Mouse (Mus musculus) midbrain, embryonic 11.5 days (tissue): Measurements from ENCODE around the gene Nemf. TPM values are rescaled to one million over a fixed set of nuclear protein-coding genes. Genes with fewer than 3 reads are reported as not detected.

ENCODE experiments used
- ATAC-seq: fragments of 200-750 bp; cut with Nextera tagmentation; 2 replicates; pipeline ENCODE4 v1.8.0; 2017; ENCODE audit warnings: moderate TSS enrichment, moderate library complexity; ENCODE audit not compliant: low FRiP score
- DNase-seq: peaks from one replicate; pipeline ENCODE4 v3.0.0; 2015; ENCODE audit warnings: low spot score; ENCODE audit errors: missing footprints
- H3K27ac ChIP-seq: fragments of 300-500 bp; sonication (generic); 2 replicates; pipeline ENCODE4 v1.5.1; 2014; ENCODE audit warnings: low read depth, low read length
- H3K27me3 ChIP-seq: fragments of 300-500 bp; sonication (generic); 2 replicates; pipeline ENCODE4 v1.6.1; 2014; ENCODE audit warnings: mild to moderate bottlenecking, low read length, moderate library complexity, mixed read lengths; ENCODE audit not compliant: control insufficient read depth, insufficient read depth
- H3K36me3 ChIP-seq: fragments of 300-500 bp; sonication (generic); 2 replicates; pipeline ENCODE4 v1.6.1; 2014; ENCODE audit warnings: mild to moderate bottlenecking, low read length, moderate library complexity, mixed read lengths; ENCODE audit not compliant: control insufficient read depth, insufficient read depth
- H3K4me1 ChIP-seq: fragments of 300-500 bp; sonication (generic); 2 replicates; pipeline ENCODE4 v1.6.1; 2014; ENCODE audit warnings: low read length; ENCODE audit not compliant: control insufficient read depth, insufficient read depth
- H3K4me2 ChIP-seq: fragments of 300-500 bp; sonication (generic); 2 replicates; pipeline ENCODE4 v1.6.1; 2014; ENCODE audit warnings: mild to moderate bottlenecking, moderate library complexity
- H3K4me3 ChIP-seq: fragments of 300-500 bp; sonication (generic); 2 replicates; pipeline ENCODE4 v1.5.1; 2014; ENCODE audit warnings: low read depth, low read length
- H3K9ac ChIP-seq: fragments of 300-500 bp; sonication (generic); 2 replicates; pipeline ENCODE4 v1.6.1; 2014; ENCODE audit warnings: low read length
- H3K9me3 ChIP-seq: fragments of 300-500 bp; sonication (generic); 2 replicates; pipeline ENCODE4 v1.6.1; 2016; ENCODE audit warnings: low read length; ENCODE audit not compliant: control insufficient read depth
- WGBS: fragments of 180-500 bp; shearing (Covaris S2); extraction: QIAGEN DNeasy Blood & Tissue Kit; methylation state at CpG from one replicate; pipeline ENCODE4 v1.1.7; 2014; 5-methylcytosine and 5-hydroxymethylcytosine counted together
- polyA plus RNA-seq: library from polyadenylated mRNA; unstranded; fragments of >200 nt; fragmentation: Nextera tagmentation; extraction: Ambion mirVana; gene quantifications from 2 replicates; pipeline ENCODE4 v1.2.1, GENCODE M21; 2014

Nemf gene
- polyA plus RNA-seq, 1 experiment from 2014 or later: 89.5 TPM

DNA sequence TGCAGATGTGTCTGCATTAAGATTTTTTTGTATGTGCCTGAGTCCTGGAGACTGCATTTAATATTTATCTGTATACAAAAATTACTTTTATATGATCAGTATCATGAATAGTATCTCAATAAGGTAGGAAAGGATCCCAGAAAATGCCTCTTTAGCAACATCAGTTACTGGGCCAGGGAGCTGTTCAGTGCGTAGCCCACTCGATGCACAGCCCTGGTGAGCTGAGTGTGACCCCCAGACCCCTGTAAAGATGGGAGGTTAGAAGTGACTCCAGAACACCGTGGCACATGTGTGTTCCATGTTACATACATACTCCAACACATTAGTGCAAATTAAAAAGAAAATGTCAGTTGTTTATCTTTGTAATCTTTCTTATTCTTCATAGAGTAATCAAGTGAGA is 57.1 kb downstream of the Nemf start:
- Histone ChIP-seq H3K9ac (no peak overlapping the region), H3K27me3 (no peaks in the 10 kb centered on the region), H3K9me3 (no peaks in the 10 kb centered on the region), H3K4me2 (no peak overlapping the region), H3K4me3 (no peak overlapping the region), H3K27ac (no peak overlapping the region), H3K4me1 (peaks cover 13% of the 10 kb centered on the region; the same call in 1 of the 2 replicates), H3K36me3 (peaks cover 17% of the 10 kb centered on the region)
- ATAC-seq (no peak), DNase-seq (peak; percentile 82)
- WGBS: 93% methylated on average over 3 of the region's 3 CpGs

DNA sequence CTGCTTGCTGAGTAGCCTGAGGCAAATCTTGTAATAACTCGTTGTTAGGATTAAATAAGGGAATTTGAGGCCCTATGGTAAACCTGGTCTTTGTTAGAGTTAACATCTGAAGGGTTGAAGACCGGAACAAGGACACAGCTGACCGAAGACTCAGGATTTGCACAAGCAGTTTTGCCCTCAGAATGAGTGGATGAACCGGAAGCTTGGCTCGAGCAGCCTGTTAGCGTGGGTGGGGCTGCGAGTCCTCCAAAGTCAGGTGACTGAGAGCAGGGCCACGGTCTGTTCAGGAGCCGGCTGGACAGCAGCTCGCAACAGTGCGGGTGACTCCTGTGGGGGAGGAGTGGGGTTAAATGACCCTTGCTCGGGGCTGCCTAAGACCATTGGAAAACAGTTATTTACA is 57.7 kb downstream of the Nemf start:
- H3K27ac ChIP-seq: no peak overlapping the region; the same call in 1 of the 2 replicates
- peak; percentile 82 for DNase-seq

DNA sequence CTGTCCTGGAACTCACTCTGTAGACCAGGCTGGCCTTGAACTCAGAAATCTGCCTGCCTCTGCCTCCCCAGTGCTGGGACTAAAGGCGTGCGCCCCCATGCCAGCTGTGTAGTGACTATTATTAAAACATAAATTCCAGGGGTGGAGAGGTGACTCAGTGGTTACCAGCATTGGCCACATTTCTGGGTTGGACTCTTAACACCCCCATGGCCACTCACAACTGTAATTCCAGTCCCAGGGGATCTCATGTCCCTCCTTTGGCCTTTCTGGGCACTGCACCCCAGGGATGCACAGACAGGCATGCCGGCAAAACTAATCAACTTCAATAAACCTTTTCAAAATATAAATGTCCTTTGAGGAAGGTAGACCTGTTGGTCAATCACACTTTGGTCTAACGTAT is 58.7 kb downstream of the Nemf start:
- ATAC-seq (no peak), DNase-seq (peak; percentile 81)
- Histone ChIP-seq H3K9me3 (no peaks in the 10 kb centered on the region), H3K4me3 (peak overlapping the region; percentile 97; the same call in 1 of the 2 replicates), H3K4me1 (peaks cover 13% of the 10 kb centered on the region; the same call in 1 of the 2 replicates), H3K27me3 (no peaks in the 10 kb centered on the region), H3K4me2 (peak overlapping the region; percentile 79; the same call in 1 of the 2 replicates), H3K9ac (no peak overlapping the region; the same call in 1 of the 2 replicates), H3K27ac (no peak overlapping the region), H3K36me3 (peaks cover 13% of the 10 kb centered on the region)
- 93% methylated on average over 4 of the region's 4 CpGs for WGBS

More for the DNA sequence above, 57.7 kb downstream of the Nemf start:
- H3K27me3 ChIP-seq: no peaks in the 10 kb centered on the region
- 75% methylated on average over 12 of the region's 12 CpGs for WGBS
- no peak for ATAC-seq
- H3K4me3 ChIP-seq: no peak overlapping the region
- H3K4me2 ChIP-seq: no peak overlapping the region
- no peak overlapping the region for H3K9ac ChIP-seq
- peaks cover 13% of the 10 kb centered on the region; the same call in 1 of the 2 replicates for H3K4me1 ChIP-seq
- H3K36me3 ChIP-seq: peaks cover 15% of the 10 kb centered on the region
- H3K9me3 ChIP-seq: no peaks in the 10 kb centered on the region

DNA sequence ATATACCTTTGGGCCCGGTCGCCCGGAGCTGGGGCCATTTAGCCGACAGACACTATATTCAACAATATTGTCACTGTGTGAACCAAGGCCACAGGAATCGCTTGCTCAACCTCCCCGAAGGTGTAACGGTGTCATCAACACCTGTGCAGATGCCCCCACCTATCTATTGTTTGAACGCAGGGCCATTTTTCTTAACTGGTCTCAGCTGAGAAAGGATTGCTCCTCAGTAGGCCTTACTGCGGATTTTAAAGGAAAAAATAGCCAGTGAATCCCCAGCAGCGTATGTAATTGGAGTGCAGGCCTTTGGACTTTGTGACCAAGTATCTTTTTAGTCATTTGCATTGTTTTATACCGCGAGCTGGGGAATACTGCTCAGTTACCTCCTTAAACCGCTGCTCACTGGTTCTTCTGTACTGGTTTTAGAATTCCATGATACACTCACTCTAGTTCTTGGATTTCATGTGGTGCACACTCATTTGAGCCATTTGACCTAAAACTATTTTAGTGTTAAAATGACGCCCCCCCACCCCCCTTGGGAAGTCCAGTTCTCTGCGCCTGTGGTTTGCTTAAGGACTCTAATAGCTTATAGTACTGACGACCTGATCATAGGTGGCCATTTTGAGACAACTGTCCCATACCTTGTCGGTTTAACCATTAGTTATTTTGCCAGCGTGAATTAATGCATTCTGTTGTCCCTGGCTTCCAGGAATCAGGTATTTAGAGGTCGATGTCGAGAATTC is 59.4 kb downstream of the Nemf start:
- Histone ChIP-seq H3K4me2 (peak overlapping the region; percentile 79), H3K9me3 (no peaks in the 10 kb centered on the region), H3K27ac (peak overlapping the region; percentile 35), H3K36me3 (peaks cover 13% of the 10 kb centered on the region), H3K27me3 (no peaks in the 10 kb centered on the region), H3K4me3 (peak overlapping the region; percentile 97), H3K9ac (peak overlapping the region; percentile 99), H3K4me1 (peaks cover 13% of the 10 kb centered on the region; the same call in 1 of the 2 replicates)
- WGBS: 21% methylated on average over 20 of the region's 20 CpGs
- no peak for ATAC-seq
- DNase-seq: peak; percentile 91

DNA sequence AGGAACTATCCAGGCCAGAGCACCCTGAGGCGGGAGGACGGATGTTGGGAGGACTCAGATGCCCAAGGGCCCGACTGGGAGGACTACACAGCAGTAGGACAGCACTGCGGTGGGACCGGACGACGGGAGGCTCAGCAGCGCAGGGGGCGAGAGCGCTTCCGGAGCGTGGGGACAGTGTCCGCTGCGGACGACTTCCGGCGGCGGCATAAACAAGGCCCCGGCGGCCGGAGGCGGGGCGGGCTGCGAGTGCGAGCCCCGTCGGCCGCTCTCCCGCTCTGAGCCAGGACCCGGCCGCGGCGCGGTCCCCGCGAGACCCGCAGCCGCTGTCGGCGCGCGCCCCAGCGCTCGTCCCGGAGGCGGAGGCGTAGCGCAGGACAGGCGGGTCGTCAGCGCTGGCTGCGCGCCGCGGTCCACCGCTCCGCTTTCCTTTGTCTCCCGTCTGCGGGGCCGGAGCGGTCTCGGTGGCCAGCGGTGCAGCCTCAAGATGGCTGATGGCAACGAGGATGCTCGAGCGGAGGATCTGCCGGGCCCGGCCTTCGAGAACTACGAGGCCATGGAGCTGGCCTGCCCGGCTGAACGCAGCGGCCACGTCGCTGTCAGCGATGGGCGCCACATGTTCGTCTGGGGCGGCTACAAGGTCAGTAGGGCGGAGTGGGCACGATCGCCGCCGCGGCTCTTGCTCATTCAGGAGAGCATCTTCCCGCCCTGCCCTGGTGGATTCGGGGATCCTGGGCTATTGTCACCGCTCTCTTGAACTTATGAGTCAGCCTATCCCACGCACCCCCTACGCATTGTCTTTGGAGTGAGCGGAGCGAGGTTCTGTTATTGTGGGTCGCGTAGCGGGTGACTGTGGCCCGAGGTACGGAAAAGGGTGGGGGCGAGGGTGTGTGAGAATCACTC is 60.2 kb downstream of the Nemf start, which contains the start of gene Klhdc2:
Gene Klhdc2 (plus strand): TSS at position 171 of the 900 bp plus-strand sequence.
- DNase-seq: peak; percentile 98
- Histone ChIP-seq H3K4me2 (peak within 1 kb of the TSS; percentile 79), H3K9ac (peak within 1 kb of the TSS; percentile 99), H3K4me3 (peak within 1 kb of the TSS; percentile 97), H3K27me3 (no peaks in the 10 kb centered on the region), H3K27ac (peak within 1 kb of the TSS; percentile 95), H3K9me3 (no peaks in the 10 kb centered on the region), H3K4me1 (peaks cover 13% of the 10 kb centered on the region; the same call in 1 of the 2 replicates), H3K36me3 (peaks cover 5% of the 10 kb centered on the region)
- peak; percentile 98 for ATAC-seq
- under 1% methylated on average over 86 of the region's 98 CpGs for WGBS

DNA sequence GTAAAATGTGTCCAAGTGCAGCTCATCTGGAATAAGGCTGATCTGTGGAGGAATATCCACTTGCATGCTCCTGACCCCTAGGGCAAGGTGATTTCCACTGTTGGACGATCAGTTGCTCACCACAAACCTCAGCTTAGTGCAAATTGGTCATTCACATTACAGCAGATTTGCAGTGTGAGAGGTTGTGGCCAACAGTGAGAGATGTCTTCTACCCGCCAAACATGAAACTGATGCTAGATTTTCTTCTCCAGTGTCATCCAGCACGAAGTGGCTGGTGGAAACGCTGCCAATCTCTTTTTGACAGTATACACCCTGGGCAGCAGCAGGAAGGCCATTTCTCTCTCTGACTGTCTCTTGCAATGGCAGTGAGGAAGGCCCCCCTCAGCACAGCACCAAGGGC is 61.3 kb downstream of the Nemf start:
- ATAC-seq (no peak), DNase-seq (peak; percentile 83)
- 78% methylated on average over 4 of the region's 4 CpGs for WGBS
- no peak overlapping the region for H3K4me3 ChIP-seq
- no peaks in the 10 kb centered on the region for H3K36me3 ChIP-seq
- peak overlapping the region; percentile 99; the same call in 1 of the 2 replicates for H3K9ac ChIP-seq
- peaks cover 13% of the 10 kb centered on the region; the same call in 1 of the 2 replicates for H3K4me1 ChIP-seq
- H3K27ac ChIP-seq: no peak overlapping the region
- H3K27me3 ChIP-seq: no peaks in the 10 kb centered on the region
- no peaks in the 10 kb centered on the region for H3K9me3 ChIP-seq
- H3K4me2 ChIP-seq: peak overlapping the region; percentile 79; the same call in 1 of the 2 replicates

DNA sequence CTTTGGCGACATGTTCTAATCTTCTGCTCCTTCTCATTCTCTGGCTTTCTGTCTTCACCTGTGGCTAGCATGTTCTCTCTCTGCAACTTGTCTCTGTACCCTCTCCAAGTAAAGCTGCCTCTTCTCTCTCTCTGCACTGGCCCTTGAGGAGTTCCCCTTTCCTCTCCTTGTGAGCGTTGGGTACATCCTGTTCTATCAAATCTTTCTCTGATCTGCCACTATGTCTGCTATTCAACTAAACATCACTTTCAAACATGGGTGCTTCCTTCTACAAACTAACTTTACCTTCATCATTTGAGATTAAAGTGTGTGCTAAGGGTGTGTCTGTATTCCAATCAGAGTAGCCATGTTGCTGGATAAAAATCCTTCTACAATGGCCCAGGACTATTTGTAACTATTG is 62.0 kb downstream of the Nemf start:
- DNase-seq (peak; percentile 47), ATAC-seq (no peak)
- no peaks in the 10 kb centered on the region for H3K9me3 ChIP-seq
- H3K27ac ChIP-seq: no peak overlapping the region
- H3K4me2 ChIP-seq: no peak overlapping the region
- H3K27me3 ChIP-seq: no peaks in the 10 kb centered on the region
- 65% methylated on average over 2 of the region's 2 CpGs for WGBS
- H3K9ac ChIP-seq: no peak overlapping the region
- peaks cover 13% of the 10 kb centered on the region; the same call in 1 of the 2 replicates for H3K4me1 ChIP-seq
- no peaks in the 10 kb centered on the region for H3K36me3 ChIP-seq
- H3K4me3 ChIP-seq: no peak overlapping the region

DNA sequence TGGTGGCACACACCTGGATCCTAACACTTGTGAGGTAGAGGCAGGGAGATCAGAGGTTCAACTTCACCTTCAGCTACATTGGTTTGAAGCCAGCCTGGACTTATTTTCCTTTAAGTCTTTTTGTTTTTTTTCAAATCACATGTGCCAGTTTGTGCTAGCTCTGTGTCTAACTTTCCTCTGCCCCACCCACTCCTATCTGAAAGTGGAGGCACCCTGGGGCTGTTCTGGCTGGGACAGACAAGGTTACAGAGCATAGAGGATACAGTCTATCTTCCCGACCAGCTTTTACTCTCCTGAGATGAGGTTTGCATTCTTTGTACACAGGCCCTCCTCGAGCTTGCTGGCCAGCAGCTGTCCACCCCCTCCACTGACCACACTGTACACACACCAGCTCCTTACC is 63.1 kb downstream of the Nemf start:
- H3K27me3 ChIP-seq: no peaks in the 10 kb centered on the region
- H3K9ac ChIP-seq: no peak overlapping the region
- H3K27ac ChIP-seq: no peak overlapping the region
- ATAC-seq: no peak
- peaks cover 10% of the 10 kb centered on the region; the same call in 1 of the 2 replicates for H3K4me1 ChIP-seq
- no peak overlapping the region for H3K4me3 ChIP-seq
- H3K4me2 ChIP-seq: no peak overlapping the region
- H3K36me3 ChIP-seq: no peaks in the 10 kb centered on the region
- peak; percentile 35 for DNase-seq
- H3K9me3 ChIP-seq: no peaks in the 10 kb centered on the region
- 54% methylated on average over 2 of the region's 2 CpGs for WGBS
